Mouse (Mus musculus) brown adipose tissue, adult 24 weeks (tissue): ENCODE measurements around the gene Eva1b. TPM values are rescaled to one million over a fixed set of nuclear protein-coding genes. Genes with fewer than 3 reads are reported as not detected.

Experiments used
- H3K27ac ChIP-seq: fragments of 200-500 bp; replicated peaks from 2 replicates; pipeline ENCODE4 v1.5.1; 2012; ENCODE audit warnings: low read depth, mild to moderate bottlenecking, low read length
- H3K4me1 ChIP-seq: fragments of 200-500 bp; 2 replicates; pipeline ENCODE4 v1.6.1; 2012; ENCODE audit warnings: low read length, mixed read lengths; ENCODE audit not compliant: control insufficient read depth, insufficient read depth, insufficient read length
- H3K4me3 ChIP-seq: fragments of 200-500 bp; 2 replicates; pipeline ENCODE4 v1.5.1; 2012; ENCODE audit warnings: low read depth, mild to moderate bottlenecking, low read length, moderate library complexity; ENCODE audit not compliant: insufficient read depth
- polyA plus RNA-seq: library from polyadenylated mRNA; stranded (reverse); fragments of >200 nt; gene quantifications from 2 replicates; pipeline ENCODE4 v1.2.4, GENCODE M21; 2012; ENCODE audit not compliant: missing spikeins, insufficient read depth, insufficient read length

Gene Eva1b
- polyA plus RNA-seq, 1 experiment = 8.6 TPM

- Histone ChIP-seq H3K4me3 (no peak overlapping the region), H3K27ac (peak overlapping the region; percentile 27), H3K4me1 (peaks cover 29% of the 10 kb centered on the region)
These were observed 34.3 kb upstream of the Eva1b start for GRCm38 (mm10) chr4:126113243-126113642.

- H3K4me1 ChIP-seq = peaks cover 22% of the 10 kb centered on the region
- no peak overlapping the region for H3K4me3 ChIP-seq
- no peak overlapping the region for H3K27ac ChIP-seq
These were observed 33.6 kb upstream of the Eva1b start for GRCm38 (mm10) chr4:126113943-126114342.

- Histone ChIP-seq H3K4me1 (peaks cover 11% of the 10 kb centered on the region), H3K27ac (no peak overlapping the region), H3K4me3 (no peak overlapping the region)
These were observed 32.1 kb upstream of the Eva1b start for GRCm38 (mm10) chr4:126115411-126115810.

GRCm38 (mm10) chr4:126115871-126116521 lies 31.5 kb upstream of the Eva1b start:
- H3K27ac ChIP-seq = no peak overlapping the region
- H3K4me1 ChIP-seq = peaks cover 8% of the 10 kb centered on the region

GRCm38 (mm10) chr4:126117116-126117515 lies 30.4 kb upstream of the Eva1b start:
- H3K4me3 ChIP-seq = no peak overlapping the region
- H3K27ac ChIP-seq = no peak overlapping the region
- H3K4me1 ChIP-seq = peaks cover 4% of the 10 kb centered on the region

More at GRCm38 (mm10) chr4:126115871-126116521, 31.5 kb upstream of the Eva1b start:
- no peak overlapping the region for H3K4me3 ChIP-seq

- Histone ChIP-seq H3K27ac (no peak overlapping the region), H3K4me1 (peaks cover 3% of the 10 kb centered on the region; the same call in 1 of the 2 replicates), H3K4me3 (no peak overlapping the region)
These were observed 28.9 kb upstream of the Eva1b start for GRCm38 (mm10) chr4:126118651-126119050.

GRCm38 (mm10) chr4:126119051-126119450 lies 28.5 kb upstream of the Eva1b start:
- no peak overlapping the region for H3K4me3 ChIP-seq
- peaks cover 3% of the 10 kb centered on the region; the same call in 1 of the 2 replicates for H3K4me1 ChIP-seq
- H3K27ac ChIP-seq = no peak overlapping the region

- Histone ChIP-seq H3K4me1 (peaks cover 3% of the 10 kb centered on the region; the same call in 1 of the 2 replicates), H3K27ac (0 out of 2 replicates have a peak overlapping the region, but pooled peaks have one; percentile 34), H3K4me3 (no peak overlapping the region)
These were observed 27.5 kb upstream of the Eva1b start for GRCm38 (mm10) chr4:126120052-126120451.

- Histone ChIP-seq H3K4me1 (peaks cover 3% of the 10 kb centered on the region; the same call in 1 of the 2 replicates), H3K27ac (no peak overlapping the region), H3K4me3 (no peak overlapping the region)
These were observed 27.0 kb upstream of the Eva1b start for GRCm38 (mm10) chr4:126120506-126120905.

- Histone ChIP-seq H3K4me1 (peaks cover 3% of the 10 kb centered on the region; the same call in 1 of the 2 replicates), H3K27ac (no peak overlapping the region), H3K4me3 (no peak overlapping the region)
These were observed 24.1 kb upstream of the Eva1b start for GRCm38 (mm10) chr4:126123309-126124040.

- H3K4me1 ChIP-seq = peaks cover 28% of the 10 kb centered on the region
- H3K4me3 ChIP-seq = no peak overlapping the region
- H3K27ac ChIP-seq = peak overlapping the region; percentile 26
These were observed 17.0 kb upstream of the Eva1b start for GRCm38 (mm10) chr4:126130502-126130901.

GRCm38 (mm10) chr4:126131290-126132121 lies 16.0 kb upstream of the Eva1b start:
- Histone ChIP-seq H3K4me1 (peaks cover 28% of the 10 kb centered on the region), H3K27ac (peak overlapping the region; percentile 62), H3K4me3 (no peak overlapping the region)

GRCm38 (mm10) chr4:126132636-126133264 lies 14.8 kb upstream of the Eva1b start:
- Histone ChIP-seq H3K4me3 (no peak overlapping the region), H3K27ac (peak overlapping the region; percentile 62; the same call in 1 of the 2 replicates), H3K4me1 (peaks cover 28% of the 10 kb centered on the region)

- peaks cover 28% of the 10 kb centered on the region for H3K4me1 ChIP-seq
- H3K27ac ChIP-seq = peak overlapping the region; percentile 19; the same call in 1 of the 2 replicates
- H3K4me3 ChIP-seq = no peak overlapping the region
These were observed 13.3 kb upstream of the Eva1b start for GRCm38 (mm10) chr4:126134236-126134635.
